Mouse (Mus musculus) ovary, postnatal 14 days (tissue): Measurements from ENCODE around the gene Scamp5.

Experiments used
- DNase-seq: peaks from one replicate; pipeline ENCODE4 v3.0.0; 2022; ENCODE audit warnings: low spot score

The Scamp5 gene

GRCm38 (mm10) chr9:57419521-57420267, 48.2 kb downstream of the Scamp5 start:
- no peak for DNase-seq

GRCm38 (mm10) chr9:57417341-57417740, 50.5 kb downstream of the Scamp5 start:
- DNase-seq: no peak

DNA sequence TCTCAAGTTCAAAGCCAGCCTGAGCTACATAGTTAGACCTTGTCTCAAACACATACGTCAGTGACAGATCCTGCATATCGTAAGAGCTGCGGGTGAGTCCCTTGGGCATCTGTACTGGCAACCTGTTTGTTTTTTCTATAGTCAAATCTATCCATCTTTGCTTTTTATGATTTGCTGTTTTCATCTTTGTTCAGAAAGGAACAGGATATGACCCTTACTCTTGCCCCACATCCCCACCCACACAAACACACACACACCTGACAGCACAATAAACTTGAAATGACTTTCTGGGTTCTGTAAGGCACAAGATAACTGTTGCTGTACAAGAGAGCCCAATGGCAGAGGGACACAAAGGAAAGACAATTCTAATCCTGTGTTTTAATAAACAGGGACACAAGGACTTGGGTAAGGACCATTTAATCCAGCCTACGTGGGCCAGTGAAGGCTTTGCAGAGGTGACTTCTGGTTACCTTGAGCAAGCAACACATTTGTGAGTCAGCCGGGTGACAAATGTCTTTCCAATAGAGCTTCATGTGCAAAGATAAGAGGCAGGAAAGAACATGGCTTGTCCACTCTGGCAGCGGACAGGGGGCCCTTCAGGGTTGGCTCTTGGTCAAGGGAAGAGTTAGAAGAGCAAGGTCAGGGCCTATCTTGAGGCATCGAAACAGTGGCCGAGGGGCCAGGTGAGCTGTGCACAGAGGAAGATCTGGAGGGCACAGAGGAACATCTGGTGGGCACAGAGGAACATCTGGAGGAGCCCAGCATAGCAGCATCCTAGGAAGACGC, 60.5 kb downstream of the Scamp5 start:
- no peak for DNase-seq

GRCm38 (mm10) chr9:57406395-57406794, 61.5 kb downstream of the Scamp5 start:
- no peak for DNase-seq

DNA sequence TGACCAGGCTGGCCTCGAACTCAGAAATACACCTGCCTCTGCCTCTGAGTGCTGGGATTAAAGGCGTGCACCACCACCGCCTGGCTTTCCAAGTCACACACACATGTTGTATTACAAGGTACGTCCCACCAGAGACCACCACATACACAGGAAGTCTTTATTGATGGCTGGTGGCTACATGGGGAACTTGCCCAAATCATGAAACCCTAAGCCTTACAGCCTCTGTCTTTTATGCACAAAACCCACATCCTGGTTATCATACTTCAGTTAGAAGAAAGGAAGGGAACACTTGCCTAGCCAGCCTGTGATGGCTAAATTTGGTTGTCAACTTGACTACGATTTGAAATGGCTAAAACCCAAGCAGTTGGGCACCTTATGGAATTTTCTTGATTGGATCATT, 63.8 kb downstream of the Scamp5 start:
- no peak for DNase-seq

DNA sequence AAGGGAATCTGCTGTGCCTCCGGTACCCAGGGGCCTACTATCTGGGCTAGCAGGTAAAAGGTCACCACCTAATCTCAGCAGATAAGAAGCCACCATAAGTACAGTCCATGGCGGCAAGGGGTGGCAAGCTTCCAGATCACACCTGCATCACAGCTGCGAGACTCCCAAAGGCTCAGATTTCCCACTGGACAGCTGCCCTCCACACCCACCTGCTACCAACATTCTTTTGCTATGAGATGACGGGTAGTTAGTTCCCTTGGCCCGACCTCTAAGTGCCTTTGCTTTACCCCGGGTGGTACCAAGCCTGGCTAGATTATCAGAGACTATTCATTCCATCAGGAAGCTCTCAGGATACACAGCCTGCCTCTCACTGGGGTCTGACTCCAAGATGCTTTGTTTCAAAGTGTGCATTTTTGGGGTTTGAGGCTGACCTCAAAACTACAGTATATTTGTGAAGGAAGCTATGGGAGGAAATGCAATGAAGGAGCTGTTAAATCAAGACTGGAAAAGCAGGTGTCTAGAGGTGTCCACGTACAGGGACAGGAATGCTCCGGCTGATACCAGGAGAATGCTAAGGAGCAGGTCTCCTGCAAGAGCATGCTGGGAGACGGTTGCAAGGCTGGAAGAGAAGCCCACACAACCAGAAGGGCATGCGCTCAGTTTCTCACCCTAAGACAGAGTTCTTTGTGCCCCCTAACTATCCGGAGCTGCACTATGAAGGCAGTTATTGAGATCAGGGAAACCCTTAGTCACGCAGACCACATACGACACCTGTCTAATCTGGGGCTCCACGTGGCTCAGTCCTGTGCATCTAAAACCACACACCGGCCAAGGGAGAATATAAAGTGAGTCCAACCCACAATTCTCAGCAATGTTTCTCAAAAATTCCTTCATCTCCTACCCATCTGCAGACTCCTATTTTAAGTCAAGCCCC, 65.3 kb downstream of the Scamp5 start:
- no peak for DNase-seq

- DNase-seq: no peak
These were observed 69.1 kb downstream of the Scamp5 start for GRCm38 (mm10) chr9:57398773-57399172.

- DNase-seq: no peak
These were observed 75.0 kb downstream of the Scamp5 start for GRCm38 (mm10) chr9:57392892-57393291.
